Mouse (Mus musculus) yolk sac, embryonic 10.5 days (tissue): Measurements from ENCODE around the gene Mgat5.

Source experiments
- DNase-seq: peaks from one replicate; pipeline ENCODE4 v3.0.0-alpha.2; 2017; ENCODE audit warnings: low spot score

Gene Mgat5

GRCm38 (mm10) chr1:127204817-127205485 is at the start of gene Mgat5:
Mgat5 (plus strand) TSS chr1:127205015.
- DNase-seq: peak; percentile 96

- DNase-seq: no peak
Measured at GRCm38 (mm10) chr1:127160118-127160760, 44.6 kb upstream of the Mgat5 start.

- DNase-seq: no peak
Measured at GRCm38 (mm10) chr1:127164589-127165160, 40.1 kb upstream of the Mgat5 start.

GRCm38 (mm10) chr1:127166521-127166920 is 38.3 kb upstream of the Mgat5 start:
- DNase-seq: no peak

GRCm38 (mm10) chr1:127167586-127167985 is 37.2 kb upstream of the Mgat5 start:
- no peak for DNase-seq

- no peak for DNase-seq
Measured at GRCm38 (mm10) chr1:127168205-127168604, 36.6 kb upstream of the Mgat5 start.

- DNase-seq: no peak
Measured at GRCm38 (mm10) chr1:127169516-127169915, 35.3 kb upstream of the Mgat5 start.

- DNase-seq: no peak
Measured at GRCm38 (mm10) chr1:127171361-127171760, 33.5 kb upstream of the Mgat5 start.

GRCm38 (mm10) chr1:127173448-127173847 is 31.4 kb upstream of the Mgat5 start:
- DNase-seq: no peak

GRCm38 (mm10) chr1:127192396-127192795 is 12.4 kb upstream of the Mgat5 start:
- no peak for DNase-seq

GRCm38 (mm10) chr1:127199186-127199585 is 5.6 kb upstream of the Mgat5 start:
- peak; percentile 66 for DNase-seq

- no peak for DNase-seq
Measured at GRCm38 (mm10) chr1:127202360-127202759, 2.5 kb upstream of the Mgat5 start.

- DNase-seq: no peak
Measured at GRCm38 (mm10) chr1:127203231-127203764, 1.5 kb upstream of the Mgat5 start.

- DNase-seq: no peak
Measured at GRCm38 (mm10) chr1:127205501-127206019, 745 bp downstream of the Mgat5 start.

- DNase-seq: no peak
Measured at GRCm38 (mm10) chr1:127206020-127206641, 1.3 kb downstream of the Mgat5 start.

- no peak for DNase-seq
Measured at GRCm38 (mm10) chr1:127206881-127207555, 2.2 kb downstream of the Mgat5 start.

- no peak for DNase-seq
Measured at GRCm38 (mm10) chr1:127208167-127208566, 3.4 kb downstream of the Mgat5 start.

GRCm38 (mm10) chr1:127212812-127213211 is 8.0 kb downstream of the Mgat5 start:
- no peak for DNase-seq

GRCm38 (mm10) chr1:127213434-127213833 is 8.6 kb downstream of the Mgat5 start:
- DNase-seq: no peak

GRCm38 (mm10) chr1:127214585-127215232 is 9.9 kb downstream of the Mgat5 start:
- DNase-seq: no peak

- no peak for DNase-seq
Measured at GRCm38 (mm10) chr1:127216979-127217378, 12.2 kb downstream of the Mgat5 start.
